Mouse (Mus musculus) heart, adult 2 months (tissue): ENCODE measurements at regions not wholly inside any gene's neighbourhood (a gene's known extent, or its start where the extent isn't known, plus 50 kb on each side); places are given as distances from the start of the nearest gene placed in this dataset.

Experiments used
- CTCF ChIP-seq: fragments of 200-600 bp; IDR thresholded peaks from 2 replicates; pipeline ENCODE4 v1.8.1; 2022; ENCODE audit warnings: antibody characterized with exemption, mild to moderate bottlenecking, moderate library complexity
- EP300 ChIP-seq: fragments of 200-500 bp; IDR thresholded peaks from 2 replicates; pipeline ENCODE4 v1.6.1; 2011; ENCODE audit warnings: low read depth, low read length, control low read depth; ENCODE audit not compliant: insufficient read depth

DNA sequence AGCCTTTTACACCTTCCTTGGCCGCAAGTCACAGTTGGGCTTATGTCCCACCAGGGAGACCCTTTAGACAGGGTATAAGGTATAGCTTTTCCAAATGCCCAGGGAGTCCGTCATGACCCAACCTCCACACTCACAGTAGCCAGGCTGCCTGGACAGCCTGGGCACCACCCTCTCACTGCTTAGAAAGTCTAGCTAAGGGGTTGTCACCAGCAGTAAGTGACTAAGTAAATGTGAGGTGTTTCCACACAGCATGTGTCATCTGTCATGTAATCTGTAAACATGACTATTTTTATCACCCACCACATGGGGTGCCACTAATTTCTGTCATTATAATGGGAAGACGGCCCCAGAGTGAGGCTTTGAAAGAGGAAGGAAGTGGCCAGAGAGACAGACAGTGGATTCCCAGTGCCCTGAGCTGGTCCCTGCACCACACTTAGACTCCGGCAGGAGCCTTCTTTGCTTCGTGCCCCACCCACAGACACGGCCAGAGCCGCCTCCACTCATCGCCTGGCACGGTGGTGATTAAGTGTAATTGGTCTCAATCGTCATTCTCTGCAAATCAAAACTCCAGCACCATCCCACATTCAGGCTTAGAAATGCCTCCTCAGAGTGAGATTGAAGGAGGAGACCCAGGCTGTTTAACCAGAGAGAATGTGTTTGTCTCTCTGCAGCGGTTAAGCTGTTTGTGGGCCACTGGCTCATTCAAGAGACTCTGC, 62.5 kb upstream of the Adra2c start:
- TF ChIP-seq CTCF, result no peak
- no peak for TF ChIP-seq EP300
